Mouse (Mus musculus): ENCODE measurements around the gene Fam240a. TPM values are rescaled to one million over a fixed set of nuclear protein-coding genes. Genes with fewer than 3 reads are reported as not detected.

Gene Fam240a
- total RNA-seq, 2 experiments from 2014 or later: not detected

GRCm38 (mm10) chr9:110899451-110900008 lies 17.1 kb downstream of the Fam240a start:
- DNase-seq (ENCODE audit: low spot score): no peak
- intact Hi-C loops (cut with DNase I): no loop called here

- intact Hi-C loops (cut with DNase I): no loop called here
- no peak for DNase-seq (ENCODE audit: low spot score)
Measured at GRCm38 (mm10) chr9:110896595-110896994, 20.1 kb downstream of the Fam240a start.

- intact Hi-C loops (cut with DNase I): no loop called here
- DNase-seq (ENCODE audit: low spot score): no peak
Measured at GRCm38 (mm10) chr9:110895994-110896393, 20.7 kb downstream of the Fam240a start.

GRCm38 (mm10) chr9:110895507-110895906 lies 21.2 kb downstream of the Fam240a start:
- no peak for DNase-seq (ENCODE audit: low spot score)
- intact Hi-C loops (cut with DNase I): no loop called here

GRCm38 (mm10) chr9:110893429-110893828 lies 23.2 kb downstream of the Fam240a start:
- intact Hi-C loops (cut with DNase I): no loop called here
- no peak for DNase-seq (ENCODE audit: low spot score)

GRCm38 (mm10) chr9:110892552-110892951 lies 24.1 kb downstream of the Fam240a start:
- DNase-seq (ENCODE audit: low spot score): no peak
- intact Hi-C loops (cut with DNase I): no loop called here

- intact Hi-C loops (cut with DNase I): no loop called here
Measured at GRCm38 (mm10) chr9:110891077-110891828, 25.4 kb downstream of the Fam240a start.

GRCm38 (mm10) chr9:110890026-110890783 lies 26.5 kb downstream of the Fam240a start:
- DNase-seq (ENCODE audit: low spot score): no peak
- intact Hi-C loops (cut with DNase I): no loop called here

More at GRCm38 (mm10) chr9:110891077-110891828, 25.4 kb downstream of the Fam240a start:
- DNase-seq (ENCODE audit: low spot score): no peak

- intact Hi-C loops (cut with DNase I): no loop called here
- DNase-seq (ENCODE audit: low spot score): no peak
Measured at GRCm38 (mm10) chr9:110888935-110889334, 27.7 kb downstream of the Fam240a start.

GRCm38 (mm10) chr9:110887388-110888303 lies 29.0 kb downstream of the Fam240a start:
- no peak for DNase-seq (ENCODE audit: low spot score)
- intact Hi-C loops (cut with DNase I): no loop called here

GRCm38 (mm10) chr9:110881953-110882352 lies 34.7 kb downstream of the Fam240a start:
- intact Hi-C loops (cut with DNase I): loop anchor here (2.0 to 5.0 kb wide), 3 partner anchors 39 to 175 kb away; partner anchors contain the start of genes Ccrl2 and Rtp3

GRCm38 (mm10) chr9:110880772-110881171 lies 35.9 kb downstream of the Fam240a start:
- no peak for DNase-seq (ENCODE audit: low spot score)
- intact Hi-C loops (cut with DNase I): loop anchor here (2.0 to 5.0 kb wide), 3 partner anchors 40 to 177 kb away; partner anchors contain the start of genes Ccrl2 and Rtp3

More at GRCm38 (mm10) chr9:110881953-110882352, 34.7 kb downstream of the Fam240a start:
- peak; percentile 53 for DNase-seq (ENCODE audit: low spot score)

- peak; percentile 75 for DNase-seq (ENCODE audit: low spot score)
Measured at GRCm38 (mm10) chr9:110879998-110880561, 36.6 kb downstream of the Fam240a start, which contains the start of gene Tmie. Tmie (minus strand) TSS chr9:110880113.

GRCm38 (mm10) chr9:110879191-110879920 lies 37.3 kb downstream of the Fam240a start, which contains the start of gene Als2cl:
Als2cl (plus strand) TSS chr9:110879870.
- intact Hi-C loops (cut with DNase I): loop anchor here (5.0 to 10.0 kb wide), 2 partner anchors 63 to 235 kb away; no protein-coding TSS in a partner anchor
- no peak for DNase-seq (ENCODE audit: low spot score)

More at GRCm38 (mm10) chr9:110879998-110880561, 36.6 kb downstream of the Fam240a start, which contains the start of gene Tmie:
- intact Hi-C loops (cut with DNase I): loop anchor here (2.0 to 10.0 kb wide), 5 partner anchors 41 to 235 kb away; partner anchors contain the start of genes Ccrl2 and Rtp3

GRCm38 (mm10) chr9:110877888-110878287 lies 38.8 kb downstream of the Fam240a start:
- intact Hi-C loops (cut with DNase I): loop anchor here (5.0 to 10.0 kb wide), 2 partner anchors 64 to 233 kb away; no protein-coding TSS in a partner anchor
- DNase-seq (ENCODE audit: low spot score): peak; percentile 68

- DNase-seq (ENCODE audit: low spot score): no peak
- intact Hi-C loops (cut with DNase I): loop anchor here (5.0 to 10.0 kb wide), 2 partner anchors 65 to 233 kb away; no protein-coding TSS in a partner anchor
Measured at GRCm38 (mm10) chr9:110877353-110877752, 39.3 kb downstream of the Fam240a start.

GRCm38 (mm10) chr9:110875288-110875695 lies 41.4 kb downstream of the Fam240a start:
- no peak for DNase-seq (ENCODE audit: low spot score)
- intact Hi-C loops (cut with DNase I): loop anchor here (5.0 to 10.0 kb wide), 2 partner anchors 67 to 230 kb away; no protein-coding TSS in a partner anchor
